Mouse (Mus musculus) WW6 (cell line): ENCODE measurements around the gene Insl3.

Source experiments
- DNase-seq: peaks from one replicate; pipeline ENCODE4 v3.0.0-alpha.2; 2013; ENCODE audit warnings: low read depth, low spot score

The Insl3 gene

GRCm38 (mm10) chr8:71689028-71689427, at the start of gene Insl3:
Insl3 (plus strand) TSS chr8:71689214.
- DNase-seq: no peak

- DNase-seq: no peak
Measured at GRCm38 (mm10) chr8:71639318-71639717, 49.7 kb upstream of the Insl3 start.

DNA sequence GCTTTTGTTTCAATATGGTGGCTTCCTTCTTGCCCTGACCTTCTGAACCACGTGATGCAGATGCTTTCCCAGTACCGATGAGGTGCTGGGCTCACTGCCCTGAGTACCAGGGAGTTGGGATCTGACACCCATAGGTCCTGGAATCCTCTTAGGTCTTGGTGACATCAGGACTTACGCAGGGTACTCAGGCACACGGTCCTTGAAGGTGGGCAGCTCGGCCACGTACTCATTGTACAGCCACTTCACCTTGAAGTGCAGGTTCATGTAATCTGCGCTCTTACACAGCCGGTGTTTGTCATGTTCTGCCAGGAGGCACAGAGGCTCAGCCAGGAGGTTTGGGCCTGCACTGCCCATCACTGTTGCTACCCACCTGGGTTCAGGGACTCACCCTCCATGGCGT, 43.5 kb upstream of the Insl3 start:
- DNase-seq: no peak

DNA sequence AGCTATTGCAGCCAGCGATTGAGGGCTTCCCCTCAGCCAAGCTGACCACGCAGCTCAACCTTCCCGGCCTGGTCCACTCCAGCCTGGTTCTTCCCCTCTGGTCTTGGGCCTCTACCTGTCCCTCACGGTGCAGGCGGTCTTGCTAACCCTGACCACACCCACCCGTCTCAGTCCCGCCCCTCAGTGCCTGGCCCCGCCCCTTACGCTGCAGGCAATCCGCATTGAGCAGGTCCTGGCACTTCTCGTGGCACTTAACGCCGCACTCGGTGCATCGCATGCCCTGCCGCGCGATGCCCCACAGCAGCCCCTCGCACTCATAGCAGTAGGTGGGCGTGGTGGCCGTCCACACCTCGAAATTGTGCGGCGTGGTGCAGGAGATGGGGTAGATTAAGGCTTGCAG, 34.4 kb upstream of the Insl3 start:
- peak; percentile 72 for DNase-seq

DNA sequence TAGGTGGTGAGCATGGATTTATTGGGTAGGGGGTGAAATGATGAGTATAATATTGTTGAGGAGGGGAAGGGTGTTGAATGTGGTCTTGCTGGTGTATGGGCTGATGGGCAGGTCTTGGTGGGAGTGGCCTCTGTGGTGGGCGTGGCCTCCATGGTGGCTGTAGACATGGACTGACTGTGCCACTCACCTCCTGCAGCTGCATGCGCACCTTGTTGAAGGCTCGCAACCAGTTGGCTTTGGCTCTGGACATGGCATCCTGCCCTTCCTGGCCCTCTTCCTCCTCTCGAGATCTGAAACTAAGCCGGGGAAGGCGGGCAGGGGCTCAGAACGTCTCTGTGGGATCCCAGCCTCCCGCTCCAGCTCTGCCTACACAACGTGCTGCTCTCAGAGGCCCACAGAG, 31.2 kb upstream of the Insl3 start:
- DNase-seq: no peak

DNA sequence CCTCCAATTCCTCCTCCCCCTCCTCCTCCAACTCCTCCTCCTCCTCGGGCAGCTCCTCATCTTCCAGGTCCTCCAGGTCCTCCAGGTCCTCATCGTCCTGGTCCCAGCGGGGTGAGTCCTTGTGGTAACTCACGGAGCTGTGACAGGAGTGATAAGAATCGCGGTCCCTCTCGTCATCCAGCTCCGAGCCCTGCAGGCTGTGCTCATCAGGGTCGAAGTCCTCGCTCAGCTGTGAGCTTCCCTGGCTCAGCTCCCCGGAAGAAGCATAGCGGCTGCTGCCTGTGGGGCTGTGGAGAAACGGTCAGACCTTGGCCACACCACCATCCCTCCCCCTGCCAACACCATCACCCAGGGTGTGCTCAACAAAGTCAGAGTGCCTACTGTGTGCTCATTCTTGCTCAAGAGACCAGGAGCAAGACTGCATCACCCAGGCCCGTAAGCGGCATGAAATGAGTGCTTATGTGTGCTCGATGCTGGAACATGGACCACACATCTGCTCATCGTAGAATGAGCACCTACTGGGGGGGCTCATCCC, 30.4 kb upstream of the Insl3 start:
- DNase-seq: no peak

- DNase-seq: no peak
Measured at GRCm38 (mm10) chr8:71659751-71660150, 29.3 kb upstream of the Insl3 start.

DNA sequence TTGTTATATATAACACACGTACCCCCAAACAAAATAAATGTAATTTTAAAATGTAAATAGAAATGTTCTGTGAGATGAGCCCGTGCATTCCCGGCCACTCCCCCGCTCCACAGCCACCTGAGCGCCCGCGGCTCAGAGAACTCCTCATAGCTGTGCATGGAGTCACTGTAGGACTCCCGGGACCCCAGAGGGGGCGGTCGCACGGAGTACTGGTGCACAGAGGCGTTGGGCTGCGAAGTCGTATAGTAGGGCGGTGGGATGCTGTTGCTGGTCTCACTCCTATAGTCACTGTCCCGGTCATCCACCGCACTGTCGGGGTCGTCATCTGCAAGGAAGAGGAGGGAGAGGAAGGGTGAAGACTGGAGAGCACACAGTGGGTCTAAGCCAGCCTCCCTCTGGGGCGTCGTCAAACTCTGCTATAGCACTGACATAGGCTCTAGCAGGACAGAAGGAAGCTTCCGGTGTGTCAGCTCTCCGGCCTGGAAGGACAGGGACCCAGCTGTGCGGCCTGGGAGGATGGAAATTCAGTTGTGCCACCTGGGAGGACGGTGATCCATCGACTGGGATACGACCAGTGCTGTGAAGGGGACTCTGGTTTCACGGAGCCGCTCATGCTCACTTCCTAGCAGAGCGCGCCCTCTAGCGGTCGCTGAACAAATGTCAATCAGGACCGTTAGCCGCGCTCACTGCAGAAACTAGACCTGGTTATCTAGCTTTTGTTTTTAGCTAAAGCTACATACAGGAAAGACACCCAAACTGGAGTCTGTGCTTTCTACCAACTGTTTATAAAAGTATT, 28.5 kb upstream of the Insl3 start:
- peak; percentile 73 for DNase-seq

DNA sequence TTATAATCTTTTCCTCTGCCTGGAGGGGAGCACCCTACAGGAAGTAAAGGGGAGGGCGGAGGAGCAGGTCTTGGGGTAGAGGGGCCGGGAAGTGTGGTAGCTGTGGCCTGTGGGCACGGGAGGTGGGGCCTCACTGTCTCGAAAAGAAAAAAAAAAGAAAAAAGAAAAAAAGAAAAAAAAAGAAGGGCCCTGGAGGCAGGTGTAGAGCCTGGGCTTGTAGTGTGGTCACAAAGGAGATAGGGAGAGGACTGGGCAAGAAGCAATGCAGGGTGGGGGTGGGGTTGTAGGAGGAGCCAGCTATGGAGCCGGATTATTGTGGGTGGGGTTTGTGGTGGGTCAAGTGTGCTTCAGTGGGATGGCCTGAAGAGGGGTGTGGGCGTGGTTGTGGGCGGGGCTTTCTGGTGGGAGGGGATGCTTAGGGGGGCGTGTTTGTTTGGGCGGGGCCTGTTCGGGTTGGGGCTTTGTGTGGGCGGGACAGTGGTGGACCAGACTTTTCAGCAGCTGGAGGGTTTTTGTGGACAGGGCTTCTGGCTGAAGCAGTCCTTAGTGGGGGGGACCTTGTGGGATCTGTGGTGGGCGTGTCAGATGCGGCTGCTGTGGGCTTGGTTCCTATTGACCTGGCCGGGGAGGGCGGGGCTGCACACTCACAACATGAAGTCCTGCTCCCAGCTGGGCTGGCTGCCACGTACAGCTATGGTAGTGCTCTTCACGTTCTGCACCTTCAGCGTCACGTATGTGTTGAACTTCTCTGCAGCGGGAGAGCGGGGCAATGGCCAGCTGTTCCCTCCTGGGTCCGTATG, 23.5 kb upstream of the Insl3 start:
- DNase-seq: peak; percentile 86

- DNase-seq: no peak
Measured at GRCm38 (mm10) chr8:71666855-71667254, 22.2 kb upstream of the Insl3 start.

GRCm38 (mm10) chr8:71667256-71667655, 21.8 kb upstream of the Insl3 start:
- DNase-seq: no peak

GRCm38 (mm10) chr8:71668220-71668975, 20.6 kb upstream of the Insl3 start:
- no peak for DNase-seq

DNA sequence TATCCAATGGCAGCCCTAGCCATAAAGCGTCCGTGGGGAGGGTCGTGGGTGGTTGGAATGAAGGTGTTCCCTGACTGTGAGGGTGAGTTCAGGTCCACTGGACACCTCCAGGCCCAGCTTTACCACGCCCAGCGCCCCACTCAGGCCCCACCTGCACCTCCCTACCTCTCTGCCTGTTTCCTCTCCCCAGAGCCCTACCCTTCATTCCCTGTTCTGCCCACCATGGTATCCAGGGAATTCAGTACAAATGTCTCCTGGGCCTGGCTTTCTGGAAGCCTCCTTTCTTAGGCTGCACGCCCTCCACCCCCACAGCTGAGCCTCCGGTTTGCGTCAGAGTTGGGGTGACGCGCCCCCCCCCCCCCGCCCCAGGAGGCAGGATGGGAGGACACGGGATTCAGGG, 18.8 kb upstream of the Insl3 start:
- no peak for DNase-seq

- DNase-seq: peak; percentile 87
Measured at GRCm38 (mm10) chr8:71670621-71671548, 18.1 kb upstream of the Insl3 start.

DNA sequence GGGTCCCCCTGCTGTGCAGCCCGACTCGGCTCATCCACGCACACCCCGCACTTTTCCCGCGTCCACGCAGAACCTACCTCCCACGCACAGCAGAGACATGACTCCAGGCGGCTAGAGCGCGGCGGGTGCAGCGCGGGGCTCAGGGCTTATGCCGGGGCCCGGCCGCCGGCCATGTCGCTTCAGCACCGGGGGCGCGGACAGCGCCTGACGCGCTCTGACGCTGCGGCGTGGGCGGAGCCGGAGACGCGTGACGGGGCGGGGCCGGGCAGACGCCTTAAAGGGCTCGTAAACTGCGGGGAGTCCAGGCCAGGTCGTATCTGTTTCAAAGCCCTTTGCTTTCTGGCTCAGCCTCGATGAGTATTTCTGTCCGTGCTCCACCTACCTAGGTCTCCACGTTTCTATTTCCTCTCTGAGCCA, 17.5 kb upstream of the Insl3 start, which contains the start of gene Unc13a:
Gene Unc13a, minus strand, starts transcription at position 209 of the 417 bp plus-strand sequence.
- DNase-seq: peak; percentile 76

DNA sequence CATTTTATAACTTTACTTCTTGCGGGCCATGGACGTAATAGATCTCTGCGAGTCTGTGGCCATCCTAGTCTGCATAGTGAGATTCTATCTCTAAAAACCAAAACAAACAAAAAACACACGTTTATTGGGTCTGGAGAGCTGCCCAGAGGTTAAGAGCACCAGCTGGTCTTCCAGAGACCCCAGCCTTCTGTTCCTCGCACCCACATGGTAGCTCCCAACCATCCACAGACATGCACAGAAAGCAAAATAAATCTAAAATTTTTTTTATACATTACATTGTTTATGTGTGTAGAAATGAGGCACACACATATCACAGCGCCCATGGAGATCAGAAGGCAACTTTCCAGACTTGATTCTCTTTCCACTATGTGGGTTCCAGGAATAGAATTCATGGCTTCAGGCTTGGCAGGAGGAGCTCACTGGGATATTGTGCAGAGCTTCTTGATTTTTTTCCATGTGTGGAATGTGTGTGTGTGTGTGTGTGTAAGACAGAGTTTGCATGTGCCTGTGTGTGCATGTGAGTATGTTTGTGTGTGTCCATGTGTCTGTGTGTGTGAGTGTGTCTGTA, 16.8 kb upstream of the Insl3 start:
- DNase-seq: no peak

DNA sequence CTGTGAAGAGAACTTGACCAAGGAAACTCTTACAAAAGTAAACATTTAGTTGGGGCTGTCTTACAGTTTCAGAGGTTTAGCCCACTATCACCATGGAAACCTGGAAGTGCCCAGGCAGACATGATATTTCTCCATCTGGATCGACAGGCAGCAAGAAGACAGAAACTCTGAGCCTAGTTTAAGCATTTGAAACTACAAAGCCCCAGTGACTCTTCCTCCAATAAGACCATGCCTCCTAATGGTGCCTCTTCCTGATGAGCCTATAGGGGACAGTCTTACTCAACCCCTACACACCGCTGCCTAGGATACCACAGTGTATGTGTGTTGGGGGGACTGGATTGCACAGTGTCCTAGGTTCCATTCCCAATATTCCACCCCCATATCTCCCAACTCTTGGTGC, 14.9 kb upstream of the Insl3 start:
- DNase-seq: no peak

- DNase-seq: no peak
Measured at GRCm38 (mm10) chr8:71675456-71676019, 13.5 kb upstream of the Insl3 start.

DNA sequence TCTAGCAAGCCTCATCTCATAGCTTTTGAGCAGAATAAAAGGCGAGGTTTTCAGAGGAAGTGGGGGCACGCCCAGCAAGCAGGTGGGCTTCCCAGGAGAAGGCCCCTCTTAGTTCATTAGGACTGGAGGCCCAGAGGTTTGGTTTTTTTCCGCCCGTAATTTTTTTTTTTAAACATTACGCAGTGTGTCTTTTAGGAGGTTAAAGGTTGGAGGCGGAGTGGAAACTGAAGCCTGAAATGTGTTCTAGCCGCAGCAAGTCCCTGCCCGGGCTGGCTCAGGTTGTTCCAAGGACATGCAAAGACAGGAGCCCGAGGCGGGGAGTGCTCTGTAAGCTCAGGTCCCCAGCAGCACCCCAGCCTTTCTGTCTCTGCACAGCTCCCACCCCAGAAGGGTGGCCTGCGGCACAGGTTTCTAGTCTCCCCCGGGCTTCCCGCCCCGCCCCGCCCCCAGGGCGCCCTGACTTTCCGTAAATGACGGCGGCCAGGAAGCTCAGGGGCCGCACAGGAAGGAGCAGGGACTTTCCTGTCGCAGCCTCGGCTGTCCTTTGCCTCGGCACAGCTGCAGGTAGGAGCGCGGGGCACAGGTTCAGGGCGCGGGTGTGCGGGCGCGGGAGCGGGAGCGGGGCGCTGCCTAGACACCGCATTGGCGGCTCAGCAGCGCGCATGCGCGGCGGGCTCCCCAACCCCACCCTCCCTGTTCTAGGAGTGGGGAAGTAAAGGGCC, 12.8 kb upstream of the Insl3 start, which contains the start of gene Jak3:
Gene Jak3, plus strand, starts transcription at position 277 of the 722 bp plus-strand sequence.
- no peak for DNase-seq
